Mouse (Mus musculus) common myeloid progenitor, adult 5-6 weeks (primary cell): Measurements from ENCODE around the gene Cd276. TPM values are rescaled to one million over a fixed set of nuclear protein-coding genes. Genes with fewer than 3 reads are reported as not detected.

Experiments used
- ATAC-seq: replicated peaks from 2 replicates; pipeline ENCODE4 v1.8.0; 2016; ENCODE audit warnings: low read depth, mild to moderate bottlenecking, moderate TSS enrichment, inconsistent platforms; ENCODE audit not compliant: poor library complexity, severe bottlenecking
- total RNA-seq: library from RNA; stranded (forward); fragments of 200-1000, 187-1606 nt; gene quantifications from 2 replicates; pipeline ENCODE4 v1.2.3, GENCODE M21; 2017

The Cd276 gene
- total RNA-seq, 1 experiment from 2014 or later, result 0.09 TPM

- no peak for ATAC-seq
These were observed 955 bp downstream of the Cd276 start for GRCm38 (mm10) chr9:58554056-58554907.

GRCm38 (mm10) chr9:58552083-58552482 is 3.2 kb downstream of the Cd276 start:
- ATAC-seq, result peak; percentile 50; the same call in 1 of the 2 replicates

GRCm38 (mm10) chr9:58550928-58551327 is 4.3 kb downstream of the Cd276 start:
- no peak for ATAC-seq

GRCm38 (mm10) chr9:58549694-58550093 is 5.5 kb downstream of the Cd276 start:
- no peak for ATAC-seq

- ATAC-seq, result 0 out of 2 replicates have a peak, but pooled peaks have one; percentile 37
These were observed 6.3 kb downstream of the Cd276 start for GRCm38 (mm10) chr9:58548897-58549296.

GRCm38 (mm10) chr9:58546630-58547360 is 8.4 kb downstream of the Cd276 start:
- no peak for ATAC-seq

GRCm38 (mm10) chr9:58545428-58545827 is 9.8 kb downstream of the Cd276 start:
- no peak for ATAC-seq

GRCm38 (mm10) chr9:58544879-58545324 is 10.3 kb downstream of the Cd276 start:
- no peak for ATAC-seq

GRCm38 (mm10) chr9:58541895-58542338 is 13.3 kb downstream of the Cd276 start:
- peak; percentile 87 for ATAC-seq

GRCm38 (mm10) chr9:58539886-58540285 is 15.4 kb downstream of the Cd276 start:
- ATAC-seq, result 0 out of 2 replicates have a peak, but pooled peaks have one; percentile 23

- ATAC-seq, result peak; percentile 17
These were observed 17.5 kb downstream of the Cd276 start for GRCm38 (mm10) chr9:58537774-58538173.

- peak; percentile 70 for ATAC-seq
These were observed 19.6 kb downstream of the Cd276 start for GRCm38 (mm10) chr9:58535447-58536134.

GRCm38 (mm10) chr9:58534766-58535165 is 20.5 kb downstream of the Cd276 start:
- ATAC-seq, result peak; percentile 65

- no peak for ATAC-seq
These were observed 21.9 kb downstream of the Cd276 start for GRCm38 (mm10) chr9:58533322-58533721.

- ATAC-seq, result no peak
These were observed 23.0 kb downstream of the Cd276 start for GRCm38 (mm10) chr9:58532236-58532635.

- ATAC-seq, result no peak
These were observed 24.8 kb downstream of the Cd276 start for GRCm38 (mm10) chr9:58530407-58530806.

GRCm38 (mm10) chr9:58527841-58528240 is 27.4 kb downstream of the Cd276 start:
- ATAC-seq, result no peak

GRCm38 (mm10) chr9:58525108-58525507 is 30.1 kb downstream of the Cd276 start:
- no peak for ATAC-seq

- ATAC-seq, result peak; percentile 50
These were observed 33.3 kb downstream of the Cd276 start for GRCm38 (mm10) chr9:58521883-58522423.
